Mouse (Mus musculus) brain, embryonic 14.5 days (tissue): ENCODE measurements at regions not wholly inside any gene's neighbourhood (a gene's known extent, or its start where the extent isn't known, plus 50 kb on each side); places are given as distances from the start of the nearest gene placed in this dataset.

Experiments
- CTCF ChIP-seq: fragments of 200-500 bp; IDR thresholded peaks from 2 replicates; pipeline ENCODE4 v1.5.1; 2012; ENCODE audit warnings: inconsistent platforms, mild to moderate bottlenecking, moderate library complexity, borderline replicate concordance; ENCODE audit not compliant: insufficient read depth, insufficient read length; ENCODE audit errors: extremely low read depth
- POLR2A ChIP-seq: fragments of 200-500 bp; IDR thresholded peaks from 2 replicates; pipeline ENCODE4 v1.6.1; 2012; ENCODE audit warnings: mild to moderate bottlenecking, inconsistent platforms, borderline replicate concordance; ENCODE audit not compliant: poor library complexity, insufficient read depth, insufficient read length, severe bottlenecking; ENCODE audit errors: extremely low read depth

DNA sequence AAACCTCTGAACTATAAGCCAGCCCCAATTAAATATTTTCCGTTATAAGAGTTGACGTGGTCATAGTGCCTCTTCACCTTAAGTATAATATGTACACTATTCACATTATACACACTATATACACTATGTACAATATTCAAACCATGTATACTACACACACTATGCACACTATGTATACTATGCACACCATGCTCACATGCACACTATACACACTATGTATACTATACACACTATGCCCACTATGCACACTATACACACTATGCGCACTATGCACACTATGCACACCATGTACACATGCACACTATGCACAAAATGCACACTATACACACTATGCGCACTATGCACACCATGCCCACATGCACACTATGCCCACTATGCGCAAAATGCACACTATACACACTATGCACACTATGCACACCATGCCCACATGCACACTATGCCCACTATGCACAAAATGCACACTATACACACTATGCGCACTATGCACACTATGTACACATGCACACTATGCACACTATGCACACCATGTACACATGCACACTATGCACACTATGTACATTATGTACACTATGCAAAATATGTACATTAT lies 72.2 kb upstream of the Trpc3 start:
- TF ChIP-seq CTCF = no peak
- no peak for TF ChIP-seq POLR2A
